Mouse (Mus musculus) hindbrain, embryonic 10.5 days (tissue): ENCODE results near the gene Ttf2. TPM values are rescaled to one million over a fixed set of nuclear protein-coding genes. Genes with fewer than 3 reads are reported as not detected.
A peak's percentile ranks its signal among the peaks of the same experiment; 100 is the strongest.

ENCODE experiments used
- DNase-seq: peaks from one replicate; pipeline ENCODE4 v3.0.0-alpha.2; 2017; ENCODE audit warnings: low spot score
- H3K27ac ChIP-seq: fragments of 300-500 bp; sonication (generic); 2 replicates; pipeline ENCODE4 v1.5.1; 2016; ENCODE audit warnings: mild to moderate bottlenecking, moderate library complexity
- H3K27me3 ChIP-seq: fragments of 300-500 bp; sonication (generic); 2 replicates; pipeline ENCODE4 v1.6.1; 2016; ENCODE audit warnings: mild to moderate bottlenecking; ENCODE audit not compliant: poor library complexity, insufficient read depth, severe bottlenecking
- H3K36me3 ChIP-seq: fragments of 300-500 bp; sonication (generic); 2 replicates; pipeline ENCODE4 v1.6.1; 2016; ENCODE audit warnings: mild to moderate bottlenecking, moderate library complexity
- H3K4me1 ChIP-seq: fragments of 300-500 bp; sonication (generic); replicated peaks from 2 replicates; pipeline ENCODE4 v1.6.1; 2016; ENCODE audit warnings: mild to moderate bottlenecking
- H3K4me3 ChIP-seq: fragments of 300-500 bp; sonication (generic); 2 replicates; pipeline ENCODE4 v1.5.1; 2016; ENCODE audit warnings: mild to moderate bottlenecking, moderate library complexity
- H3K9me3 ChIP-seq: fragments of 300-500 bp; sonication (generic); 2 replicates; pipeline ENCODE4 v1.6.1; 2016; ENCODE audit warnings: mild to moderate bottlenecking, moderate library complexity
- WGBS: fragments of 180-500 bp; shearing (Covaris S2); methylation state at CpG from one replicate; pipeline ENCODE4 v1.1.7; 2016; 5-methylcytosine and 5-hydroxymethylcytosine counted together
- polyA plus RNA-seq: library from polyadenylated mRNA; unstranded; fragments of >200 nt; fragmentation: Nextera tagmentation; extraction: Ambion mirVana; gene quantifications from 2 replicates; pipeline ENCODE4 v1.2.1, GENCODE M21; 2016

Ttf2 gene
- polyA plus RNA-seq, 1 experiment from 2014 or later = 24.3 TPM

DNA sequence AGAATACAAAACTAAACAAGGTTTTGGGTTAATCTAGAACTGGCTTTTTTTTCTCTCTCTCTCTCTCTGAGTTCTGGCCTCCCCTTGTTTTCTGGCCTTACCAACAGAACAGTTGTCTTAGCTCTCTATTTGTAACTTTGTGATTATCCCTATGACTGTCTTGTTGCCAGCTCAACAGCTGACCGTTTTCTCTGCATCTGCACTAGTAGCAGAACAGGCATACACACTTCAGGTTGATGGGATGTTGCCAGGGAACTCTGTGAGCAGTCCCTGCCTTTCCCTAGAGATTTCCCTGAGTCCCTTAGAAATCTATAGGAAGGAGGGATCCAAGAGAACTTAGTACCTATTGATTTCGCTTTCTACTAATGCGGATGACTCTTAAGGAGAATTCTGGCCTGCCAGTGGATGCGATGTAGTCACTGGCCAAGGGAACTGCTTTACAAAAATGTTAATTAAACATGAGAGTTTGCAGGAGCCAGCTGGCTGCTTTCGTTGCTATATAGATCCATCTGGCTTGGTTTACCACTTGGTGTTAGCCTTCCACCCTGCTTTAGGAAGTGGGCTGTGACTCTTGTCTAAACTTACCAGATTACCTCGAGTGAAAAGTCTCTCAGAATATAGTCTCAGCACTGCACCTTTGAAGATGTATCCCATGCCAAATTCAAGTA is 45.3 kb downstream of the Ttf2 start:
- Histone ChIP-seq H3K4me3 (no peak overlapping the region), H3K36me3 (peaks cover 28% of the 10 kb centered on the region), H3K4me1 (peaks cover 49% of the 10 kb centered on the region), H3K27ac (no peak overlapping the region), H3K27me3 (no peaks in the 10 kb centered on the region), H3K9me3 (no peaks in the 10 kb centered on the region)
- 86% methylated on average over 6 of the region's 6 CpGs for WGBS
- no peak for DNase-seq

GRCm38 (mm10) chr3:100922506-100923375 is 46.7 kb downstream of the Ttf2 start:
- no peaks in the 10 kb centered on the region for H3K9me3 ChIP-seq
- peak overlapping the region; percentile 95 for H3K27ac ChIP-seq
- H3K4me3 ChIP-seq = peak overlapping the region; percentile 72
- WGBS = 41% methylated on average over 28 of the region's 28 CpGs
- DNase-seq = no peak
- H3K27me3 ChIP-seq = no peaks in the 10 kb centered on the region
- H3K36me3 ChIP-seq = peaks cover 13% of the 10 kb centered on the region
- H3K4me1 ChIP-seq = peaks cover 49% of the 10 kb centered on the region

- WGBS = under 1% methylated on average over 39 of the region's 39 CpGs
- Histone ChIP-seq H3K27me3 (no peaks in the 10 kb centered on the region), H3K27ac (peak within 1 kb of the TSS; percentile 95), H3K9me3 (no peaks in the 10 kb centered on the region), H3K4me3 (peak within 1 kb of the TSS; percentile 72), H3K36me3 (peaks cover 8% of the 10 kb centered on the region; the same call in 1 of the 2 replicates), H3K4me1 (peaks cover 47% of the 10 kb centered on the region)
- peak; percentile 99 for DNase-seq
These were observed 47.5 kb downstream of the Ttf2 start, which contains the start of gene Trim45 for GRCm38 (mm10) chr3:100921825-100922505. Gene Trim45 (plus strand): TSS chr3:100922202.

- Histone ChIP-seq H3K9me3 (no peaks in the 10 kb centered on the region), H3K4me1 (peaks cover 39% of the 10 kb centered on the region), H3K27me3 (no peaks in the 10 kb centered on the region), H3K36me3 (peaks cover 8% of the 10 kb centered on the region; the same call in 1 of the 2 replicates), H3K27ac (no peak overlapping the region), H3K4me3 (no peak overlapping the region)
- DNase-seq = no peak
- 82% methylated on average over 9 of the region's 9 CpGs for WGBS
These were observed 48.8 kb downstream of the Ttf2 start for GRCm38 (mm10) chr3:100920611-100921140.

DNA sequence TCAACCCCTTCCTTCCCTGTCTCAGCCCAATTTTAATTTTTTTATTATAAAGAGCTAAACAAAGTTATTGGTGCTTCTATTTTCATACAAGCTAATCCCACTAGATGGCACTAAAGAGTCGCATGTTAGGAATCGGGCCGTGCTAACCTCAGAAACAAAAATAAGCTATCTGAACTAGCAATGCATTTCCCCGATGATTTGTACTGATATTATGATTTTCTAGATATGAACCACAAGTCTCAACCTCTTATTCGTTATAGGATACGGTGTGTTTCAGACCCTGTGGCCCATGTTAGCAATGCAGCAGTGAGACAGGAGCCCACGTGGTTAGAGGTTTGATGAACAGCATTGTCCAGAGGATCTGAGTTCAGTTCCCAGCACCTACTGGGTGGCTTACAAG is 52.6 kb downstream of the Ttf2 start:
- Histone ChIP-seq H3K4me3 (no peak overlapping the region), H3K36me3 (no peaks in the 10 kb centered on the region), H3K9me3 (no peaks in the 10 kb centered on the region), H3K27me3 (no peaks in the 10 kb centered on the region), H3K27ac (no peak overlapping the region), H3K4me1 (peaks cover 11% of the 10 kb centered on the region)
- WGBS = 25% methylated on average over 7 of the region's 7 CpGs
- no peak for DNase-seq

GRCm38 (mm10) chr3:100911498-100912213 is 57.8 kb downstream of the Ttf2 start:
- no peaks in the 10 kb centered on the region for H3K27me3 ChIP-seq
- H3K27ac ChIP-seq = no peak overlapping the region
- H3K4me3 ChIP-seq = no peak overlapping the region
- no peaks in the 10 kb centered on the region for H3K36me3 ChIP-seq
- 85% methylated on average over 7 of the region's 7 CpGs for WGBS
- H3K4me1 ChIP-seq = no peaks in the 10 kb centered on the region
- no peak for DNase-seq
- H3K9me3 ChIP-seq = no peaks in the 10 kb centered on the region

DNA sequence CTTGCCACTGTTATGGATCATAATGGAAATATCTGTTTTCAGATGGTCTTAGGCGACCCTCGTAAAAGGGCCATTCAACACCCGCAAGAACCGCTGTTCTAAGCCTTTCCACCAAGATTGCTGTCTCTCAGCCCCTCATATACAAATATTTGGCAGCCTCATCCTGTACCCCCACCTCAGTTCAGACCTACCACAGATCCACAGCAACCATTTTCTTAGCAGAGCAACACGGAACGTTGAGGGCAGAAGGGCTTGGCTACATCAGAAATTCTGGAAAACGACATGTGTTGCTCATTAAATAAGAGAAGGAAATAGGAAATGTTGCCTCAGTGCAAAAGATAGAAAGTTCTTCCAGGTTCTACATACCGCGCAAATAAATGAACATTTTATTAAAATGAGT is 58.4 kb downstream of the Ttf2 start:
- H3K4me3 ChIP-seq = no peak overlapping the region
- no peaks in the 10 kb centered on the region for H3K36me3 ChIP-seq
- WGBS = 85% methylated on average over 9 of the region's 9 CpGs
- no peak overlapping the region for H3K27ac ChIP-seq
- no peak for DNase-seq
- H3K27me3 ChIP-seq = no peaks in the 10 kb centered on the region
- H3K4me1 ChIP-seq = no peaks in the 10 kb centered on the region
- H3K9me3 ChIP-seq = no peaks in the 10 kb centered on the region

DNA sequence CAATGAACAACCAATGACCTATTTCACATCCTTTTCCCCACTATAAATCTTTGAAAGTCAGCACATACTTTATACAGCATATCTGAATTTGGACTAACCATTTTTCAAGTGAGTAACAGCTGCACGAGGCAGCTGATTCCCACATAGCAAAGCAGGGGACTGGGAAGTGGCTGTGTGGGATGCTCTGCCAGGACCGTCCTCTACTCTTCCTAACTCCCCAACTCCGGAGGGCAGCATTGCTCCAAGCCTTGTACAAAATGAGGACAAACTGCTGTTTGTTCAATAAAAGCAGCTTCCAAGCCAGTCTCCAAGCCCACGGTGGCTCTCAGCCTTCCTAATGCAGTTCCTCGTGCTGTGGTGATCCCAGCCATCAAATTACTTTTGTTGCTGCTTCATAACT is 58.8 kb downstream of the Ttf2 start:
- Histone ChIP-seq H3K4me3 (no peak overlapping the region), H3K27ac (no peak overlapping the region), H3K4me1 (no peaks in the 10 kb centered on the region), H3K36me3 (no peaks in the 10 kb centered on the region), H3K27me3 (no peaks in the 10 kb centered on the region), H3K9me3 (no peaks in the 10 kb centered on the region)
- WGBS = 69% methylated on average over 5 of the region's 5 CpGs
- no peak for DNase-seq

DNA sequence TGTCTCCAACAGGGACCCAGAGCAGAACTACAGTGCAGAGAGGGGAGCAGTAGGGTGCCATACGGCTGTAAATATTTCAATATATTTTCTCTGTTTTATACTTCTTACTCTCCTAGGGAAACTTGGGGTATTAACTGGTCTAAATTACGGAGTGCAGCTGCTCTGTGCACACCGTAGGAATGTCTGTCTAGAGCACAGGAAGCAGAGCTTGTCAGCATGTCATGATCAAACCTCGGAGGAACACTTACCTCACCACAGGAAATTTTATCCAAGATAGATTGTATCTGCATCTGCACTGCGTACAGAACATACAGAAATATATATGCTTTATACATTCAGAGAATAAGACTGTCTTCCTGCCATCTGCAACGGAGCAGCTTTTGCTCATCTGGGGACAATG is 60.9 kb downstream of the Ttf2 start:
- Histone ChIP-seq H3K36me3 (no peaks in the 10 kb centered on the region), H3K4me1 (no peaks in the 10 kb centered on the region), H3K27ac (no peak overlapping the region), H3K9me3 (no peaks in the 10 kb centered on the region), H3K4me3 (no peak overlapping the region), H3K27me3 (no peaks in the 10 kb centered on the region)
- no peak for DNase-seq
- 75% methylated on average over 6 of the region's 6 CpGs for WGBS

DNA sequence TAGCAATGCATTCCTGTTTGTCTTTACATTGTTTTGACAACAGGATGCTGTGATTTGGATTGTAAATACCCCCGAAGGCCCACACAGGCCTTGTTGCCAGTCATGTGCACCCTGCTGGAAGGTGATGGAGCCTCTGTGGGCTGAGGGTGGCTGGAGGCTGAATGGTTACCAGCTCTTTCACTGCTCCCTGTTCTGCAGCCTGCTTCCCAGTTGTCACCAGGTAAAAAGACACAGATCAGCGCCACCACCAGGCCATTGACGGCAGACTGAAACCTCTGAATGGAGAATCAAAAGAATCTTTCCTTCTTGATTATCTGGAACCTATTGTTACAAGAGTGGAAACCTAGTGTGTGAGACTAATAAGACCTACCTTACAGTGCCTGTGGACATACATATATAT is 62.5 kb downstream of the Ttf2 start:
- Histone ChIP-seq H3K27me3 (no peaks in the 10 kb centered on the region), H3K9me3 (no peaks in the 10 kb centered on the region), H3K36me3 (no peaks in the 10 kb centered on the region), H3K4me3 (no peak overlapping the region), H3K27ac (no peak overlapping the region), H3K4me1 (no peaks in the 10 kb centered on the region)
- no peak for DNase-seq
- WGBS = 35% methylated on average over 3 of the region's 3 CpGs

DNA sequence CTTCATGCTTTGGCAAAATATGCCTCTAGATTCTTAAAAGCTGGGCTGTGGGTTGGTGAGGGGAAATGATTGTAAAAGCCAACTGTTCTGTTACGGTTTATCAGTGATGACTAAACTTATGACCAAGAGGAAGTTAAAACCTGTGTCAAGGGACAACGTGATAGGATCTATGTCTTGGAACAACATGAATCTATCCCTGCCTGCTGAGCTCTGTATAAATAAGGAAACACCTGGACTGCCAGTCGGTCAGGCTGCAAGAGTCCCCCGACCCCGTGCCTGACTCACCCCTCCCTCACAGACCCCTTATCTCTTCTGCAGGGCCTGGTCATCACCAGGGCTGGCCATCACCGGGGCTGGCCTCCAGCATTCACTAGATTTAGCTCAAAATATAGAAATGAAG is 63.3 kb downstream of the Ttf2 start:
- Histone ChIP-seq H3K4me1 (no peaks in the 10 kb centered on the region), H3K9me3 (no peaks in the 10 kb centered on the region), H3K36me3 (no peaks in the 10 kb centered on the region), H3K27ac (no peak overlapping the region), H3K4me3 (no peak overlapping the region), H3K27me3 (no peaks in the 10 kb centered on the region)
- WGBS = 69% methylated on average over 6 of the region's 6 CpGs
- DNase-seq = no peak

DNA sequence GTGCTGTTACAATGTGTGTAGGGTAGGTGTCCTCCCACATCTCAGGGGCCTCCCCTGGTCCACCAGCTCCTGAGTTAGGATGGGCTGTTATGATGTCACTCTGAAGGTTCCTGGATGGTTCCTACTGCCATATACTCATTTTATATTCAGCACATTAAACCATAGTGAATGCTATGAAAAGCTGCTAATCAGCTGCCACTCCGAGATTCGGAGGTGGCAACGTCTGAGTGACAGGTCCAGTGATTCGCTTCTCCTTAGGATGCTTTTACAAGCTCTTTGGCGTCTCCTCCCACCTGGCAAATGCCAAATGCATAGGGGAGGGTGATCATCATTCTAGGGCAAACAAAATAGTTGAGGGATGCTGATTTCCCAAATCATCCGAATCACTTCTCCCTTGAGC is 74.0 kb downstream of the Ttf2 start:
- Histone ChIP-seq H3K27ac (no peak overlapping the region), H3K36me3 (no peaks in the 10 kb centered on the region), H3K9me3 (no peaks in the 10 kb centered on the region), H3K4me1 (no peaks in the 10 kb centered on the region), H3K4me3 (no peak overlapping the region), H3K27me3 (no peaks in the 10 kb centered on the region)
- DNase-seq = no peak
- whole genome bisulfite sequencing = 79% methylated on average over 6 of the region's 6 CpGs
